Mouse (Mus musculus) limb, embryonic 11.5 days (tissue): ENCODE results near the gene Nr6a1. TPM values are rescaled to one million over a fixed set of nuclear protein-coding genes. Genes with fewer than 3 reads are reported as not detected.
A peak's percentile ranks its signal among the peaks of the same experiment; 100 is the strongest.

ENCODE experiments used
- ATAC-seq: fragments of 200-750 bp; cut with Nextera tagmentation; 2 replicates; pipeline ENCODE4 v1.8.0; 2017; ENCODE audit warnings: low read depth; ENCODE audit not compliant: insufficient number of reproducible peaks, low FRiP score, low TSS enrichment
- DNase-seq: peaks from one replicate; pipeline ENCODE4 v3.0.0-alpha.2; 2015; ENCODE audit warnings: low spot score
- H3K27ac ChIP-seq: fragments of 300-500 bp; sonication (generic); replicated peaks from 2 replicates; pipeline ENCODE4 v1.5.1; 2014; ENCODE audit warnings: low read depth, mild to moderate bottlenecking, low read length
- H3K27me3 ChIP-seq: fragments of 300-500 bp; sonication (generic); 2 replicates; pipeline ENCODE4 v1.6.1; 2014; ENCODE audit warnings: mild to moderate bottlenecking, low read length, mixed read lengths; ENCODE audit not compliant: control insufficient read depth, insufficient read depth
- H3K36me3 ChIP-seq: fragments of 300-500 bp; sonication (generic); 2 replicates; pipeline ENCODE4 v1.6.1; 2014; ENCODE audit warnings: mild to moderate bottlenecking, low read length, moderate library complexity, mixed read lengths; ENCODE audit not compliant: control insufficient read depth, insufficient read depth
- H3K4me1 ChIP-seq: fragments of 300-500 bp; sonication (generic); 2 replicates; pipeline ENCODE4 v1.6.1; 2014; ENCODE audit warnings: low read length, mixed read lengths; ENCODE audit not compliant: control insufficient read depth, insufficient read depth
- H3K4me2 ChIP-seq: fragments of 300-500 bp; sonication (generic); 2 replicates; pipeline ENCODE4 v1.6.1; 2014; ENCODE audit warnings: low read depth, mild to moderate bottlenecking, moderate library complexity; ENCODE audit not compliant: severe bottlenecking
- H3K4me3 ChIP-seq: fragments of 300-500 bp; sonication (generic); 2 replicates; pipeline ENCODE4 v1.5.1; 2014; ENCODE audit warnings: low read depth, low read length
- H3K9ac ChIP-seq: fragments of 300-500 bp; sonication (generic); 2 replicates; pipeline ENCODE4 v1.6.1; 2014; ENCODE audit warnings: mild to moderate bottlenecking, low read length
- H3K9me3 ChIP-seq: fragments of 300-500 bp; sonication (generic); 2 replicates; pipeline ENCODE4 v1.6.1; 2016; ENCODE audit warnings: low read length; ENCODE audit not compliant: control insufficient read depth
- WGBS: fragments of 180-500 bp; shearing (Covaris S2); extraction: QIAGEN DNeasy Blood & Tissue Kit; methylation state at CpG from one replicate; pipeline ENCODE4 v1.1.7; 2014; 5-methylcytosine and 5-hydroxymethylcytosine counted together
- polyA plus RNA-seq: library from polyadenylated mRNA; unstranded; fragments of >200 nt; fragmentation: Nextera tagmentation; extraction: Ambion mirVana; gene quantifications from 2 replicates; pipeline ENCODE4 v1.2.1, GENCODE M21; 2014

Nr6a1 gene
- polyA plus RNA-seq, 1 experiment from 2014 or later, result 1.3 TPM

DNA sequence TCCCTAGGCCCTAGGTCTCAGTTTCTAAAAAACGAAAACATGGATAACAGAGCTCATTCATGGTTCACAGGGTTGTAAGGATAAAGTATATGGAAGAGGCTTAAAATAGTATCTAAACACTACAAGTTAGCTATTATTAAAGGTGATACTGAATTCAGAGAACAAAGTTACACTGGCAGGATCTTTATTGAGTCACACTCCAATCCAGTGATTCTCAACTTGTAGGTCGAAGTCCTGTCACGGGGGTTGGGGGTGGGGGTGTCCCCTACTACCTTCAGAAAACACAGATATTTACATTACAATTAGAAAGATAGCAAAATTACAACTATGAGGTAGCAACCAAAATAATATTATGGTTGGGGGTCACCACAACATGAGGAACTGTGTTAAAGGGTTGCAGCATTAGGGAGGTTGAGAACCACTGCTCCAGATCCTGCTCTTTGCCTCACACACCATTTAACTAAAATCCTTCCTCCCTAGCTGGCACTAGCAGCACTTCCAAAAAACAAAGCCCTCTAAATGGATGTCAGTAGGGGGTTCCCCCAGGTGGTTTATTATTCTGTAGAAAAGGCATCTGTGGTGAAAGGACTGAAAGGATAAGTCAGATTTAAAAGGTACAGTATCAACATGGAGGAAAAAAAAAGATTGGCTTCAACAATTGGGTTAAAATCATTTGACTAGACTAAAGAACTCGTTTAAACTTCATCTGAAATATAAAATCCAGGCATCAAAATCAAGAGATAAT, 10.4 kb downstream of the Nr6a1 start:
- DNase-seq (no peak), ATAC-seq (no peak)
- Histone ChIP-seq H3K36me3 (no peaks in the 10 kb centered on the region), H3K9me3 (no peaks in the 10 kb centered on the region), H3K9ac (no peak overlapping the region), H3K27me3 (no peaks in the 10 kb centered on the region), H3K4me1 (peaks cover 4% of the 10 kb centered on the region; the same call in 1 of the 2 replicates), H3K4me3 (no peak overlapping the region), H3K27ac (no peak overlapping the region), H3K4me2 (no peak overlapping the region)
- WGBS, result 41% methylated on average over 4 of the region's 4 CpGs

- H3K9me3 ChIP-seq, result no peaks in the 10 kb centered on the region
- ATAC-seq, result no peak
- H3K4me3 ChIP-seq, result no peak overlapping the region
- peaks cover 4% of the 10 kb centered on the region; the same call in 1 of the 2 replicates for H3K4me1 ChIP-seq
- H3K36me3 ChIP-seq, result no peaks in the 10 kb centered on the region
- H3K27me3 ChIP-seq, result no peaks in the 10 kb centered on the region
- no peak overlapping the region for H3K4me2 ChIP-seq
- peak; percentile 43 for DNase-seq
- no peak overlapping the region for H3K9ac ChIP-seq
- 3% methylated on average over 4 of the region's 4 CpGs for WGBS
- H3K27ac ChIP-seq, result no peak overlapping the region
Measured at GRCm38 (mm10) chr2:38914965-38915364, 12.5 kb downstream of the Nr6a1 start.

DNA sequence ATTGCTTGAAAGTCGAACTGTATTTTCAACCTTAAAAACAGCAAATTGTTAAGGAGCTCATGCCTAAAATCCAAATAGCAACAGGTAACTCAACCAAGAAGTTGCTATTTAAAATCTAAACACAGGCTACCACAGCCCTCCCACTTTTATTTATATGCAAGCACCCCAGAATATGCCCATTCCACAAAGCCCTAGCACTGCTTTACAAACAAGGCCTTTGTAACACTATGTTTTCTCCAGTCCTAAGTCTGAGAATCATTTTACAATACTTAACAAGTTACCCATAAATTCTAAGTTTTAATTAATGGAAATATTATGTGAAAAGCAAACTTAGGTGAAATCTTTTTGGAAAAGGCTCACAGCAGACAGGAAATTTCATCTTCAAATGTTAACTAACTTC, 13.0 kb downstream of the Nr6a1 start:
- H3K36me3 ChIP-seq, result no peaks in the 10 kb centered on the region
- DNase-seq (no peak), ATAC-seq (no peak)
- no peaks in the 10 kb centered on the region for H3K9me3 ChIP-seq
- no peak overlapping the region for H3K4me2 ChIP-seq
- H3K4me3 ChIP-seq, result no peak overlapping the region
- H3K27me3 ChIP-seq, result no peaks in the 10 kb centered on the region
- no peak overlapping the region for H3K9ac ChIP-seq
- WGBS, result 43% methylated on average over 1 of the region's 1 CpGs
- no peak overlapping the region for H3K27ac ChIP-seq
- peaks cover 4% of the 10 kb centered on the region; the same call in 1 of the 2 replicates for H3K4me1 ChIP-seq

DNA sequence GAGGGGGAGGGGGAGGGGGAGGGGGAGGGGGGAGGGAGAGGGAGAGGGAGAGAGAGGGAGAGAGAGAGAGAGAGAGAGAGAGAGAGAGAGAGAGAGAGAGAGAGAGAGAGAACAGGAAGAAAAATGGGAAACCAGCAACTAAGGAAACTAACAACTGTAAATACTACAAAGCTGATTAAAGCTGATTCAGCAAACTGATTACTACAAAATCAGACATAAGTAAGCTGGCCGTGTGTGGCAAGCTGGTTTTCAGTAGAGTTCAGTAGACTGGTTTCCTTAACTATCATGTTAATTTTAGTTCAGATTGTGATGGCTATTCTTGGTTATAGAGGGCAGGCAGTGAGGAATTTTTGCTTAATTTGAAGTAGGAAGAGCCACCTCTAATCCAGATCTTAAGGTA, 18.9 kb downstream of the Nr6a1 start:
- ATAC-seq, result no peak

GRCm38 (mm10) chr2:38906097-38906496, 21.4 kb downstream of the Nr6a1 start:
- no peak overlapping the region for H3K4me3 ChIP-seq
- WGBS, result 71% methylated on average over 5 of the region's 5 CpGs

More for the DNA sequence above, 18.9 kb downstream of the Nr6a1 start:
- Histone ChIP-seq H3K4me1 (no peaks in the 10 kb centered on the region), H3K9me3 (no peaks in the 10 kb centered on the region), H3K27ac (no peak overlapping the region), H3K36me3 (no peaks in the 10 kb centered on the region), H3K9ac (no peak overlapping the region), H3K27me3 (no peaks in the 10 kb centered on the region), H3K4me3 (no peak overlapping the region), H3K4me2 (no peak overlapping the region)
- 79% methylated on average over 1 of the region's 1 CpGs for WGBS
- DNase-seq, result no peak

GRCm38 (mm10) chr2:38904290-38904689, 23.2 kb downstream of the Nr6a1 start:
- Histone ChIP-seq H3K9me3 (no peaks in the 10 kb centered on the region), H3K36me3 (no peaks in the 10 kb centered on the region), H3K9ac (no peak overlapping the region), H3K4me2 (no peak overlapping the region), H3K27me3 (no peaks in the 10 kb centered on the region), H3K4me3 (no peak overlapping the region), H3K4me1 (no peaks in the 10 kb centered on the region), H3K27ac (no peak overlapping the region)
- no peak for DNase-seq
- 94% methylated on average over 1 of the region's 1 CpGs for WGBS
- ATAC-seq, result no peak

More at GRCm38 (mm10) chr2:38906097-38906496, 21.4 kb downstream of the Nr6a1 start:
- H3K9me3 ChIP-seq, result no peaks in the 10 kb centered on the region
- H3K4me2 ChIP-seq, result no peak overlapping the region
- DNase-seq, result no peak
- no peaks in the 10 kb centered on the region for H3K27me3 ChIP-seq
- H3K4me1 ChIP-seq, result no peaks in the 10 kb centered on the region
- no peaks in the 10 kb centered on the region for H3K36me3 ChIP-seq
- no peak for ATAC-seq
- no peak overlapping the region for H3K9ac ChIP-seq
- no peak overlapping the region for H3K27ac ChIP-seq

DNA sequence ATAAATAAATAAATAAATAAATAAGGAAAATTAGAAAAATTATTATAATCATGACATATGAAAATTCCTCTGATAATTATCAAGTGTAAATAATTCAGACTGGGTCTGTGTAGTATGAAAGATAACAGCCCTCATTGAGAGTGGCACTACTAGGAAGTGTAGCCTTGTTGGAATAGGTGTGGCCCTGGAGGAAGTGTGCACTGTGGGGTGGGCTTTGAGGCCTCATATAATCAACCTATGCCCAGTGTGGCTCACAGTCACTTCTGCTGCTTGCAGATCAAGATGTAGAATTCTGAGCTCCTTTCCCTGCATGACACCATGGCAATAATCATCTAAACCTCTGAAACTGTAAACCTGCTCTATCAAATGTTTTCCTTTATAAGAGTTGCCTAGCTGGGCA, 24.6 kb downstream of the Nr6a1 start:
- Histone ChIP-seq H3K36me3 (no peaks in the 10 kb centered on the region), H3K4me1 (no peaks in the 10 kb centered on the region), H3K27me3 (no peaks in the 10 kb centered on the region), H3K9ac (no peak overlapping the region), H3K4me2 (no peak overlapping the region), H3K4me3 (no peak overlapping the region), H3K9me3 (no peaks in the 10 kb centered on the region), H3K27ac (no peak overlapping the region)
- ATAC-seq (no peak), DNase-seq (no peak)

- H3K36me3 ChIP-seq, result peaks cover 2% of the 10 kb centered on the region; the same call in 1 of the 2 replicates
- H3K4me3 ChIP-seq, result no peak overlapping the region
- no peak overlapping the region for H3K9ac ChIP-seq
- WGBS, result 62% methylated on average over 5 of the region's 5 CpGs
- no peaks in the 10 kb centered on the region for H3K9me3 ChIP-seq
- H3K4me2 ChIP-seq, result no peak overlapping the region
- no peaks in the 10 kb centered on the region for H3K27me3 ChIP-seq
- H3K4me1 ChIP-seq, result no peaks in the 10 kb centered on the region
- DNase-seq, result no peak
- H3K27ac ChIP-seq, result no peak overlapping the region
- ATAC-seq, result peak; percentile 57; the same call in 1 of the 2 replicates
Measured at GRCm38 (mm10) chr2:38880907-38881672, 46.4 kb downstream of the Nr6a1 start.
